Mouse (Mus musculus): ENCODE results near the gene Gm11492.

GRCm38 (mm10) chr11:87592354-87592695 lies 25.9 kb downstream of the Gm11492 start:
- TF ChIP-seq CTCF (IDR thresholded peaks at IDR 0.05) (peak; percentile 52), EP300 (IDR thresholded peaks at IDR 0.05; ENCODE audit: insufficient read depth, low read depth, low read length) (no peak)

All from heart, adult 2 months (tissue).